Mouse (Mus musculus) c-Kit-positive CD71-positive TER-119-positive erythroid progenitor cells, embryonic 14.5 days (primary cell): ENCODE measurements at regions not wholly inside any gene's neighbourhood (a gene's known extent, or its start where the extent isn't known, plus 50 kb on each side); places are given as distances from the start of the nearest gene placed in this dataset.
"Not testable (repeated sequence)": the region's sequence is repeated elsewhere in the genome, so short reads cannot be mapped to it uniquely, and the experiment has no call there.

ENCODE experiments used
- DNase-seq: peaks from one replicate; pipeline ENCODE4 v3.0.0-alpha.2; 2013; ENCODE audit warnings: low spot score

DNA sequence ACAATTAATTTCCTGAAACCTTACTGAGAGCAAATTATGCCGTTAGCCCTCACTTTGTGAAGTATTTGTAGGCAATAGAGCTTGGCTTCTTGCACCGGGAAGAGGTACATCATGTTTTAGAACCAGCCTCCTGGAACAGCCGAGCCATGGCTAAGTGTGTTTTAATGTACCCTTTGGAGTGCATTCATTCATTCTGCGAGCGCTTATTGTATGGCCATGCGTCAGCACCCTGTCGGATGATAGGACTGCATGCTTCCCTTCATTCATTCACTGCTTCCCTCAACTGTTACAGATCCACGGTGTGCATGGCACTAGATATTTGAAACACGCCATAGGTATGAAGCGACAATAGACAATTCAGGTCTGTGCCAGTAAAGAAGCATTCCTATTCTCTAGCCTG lies 409.4 kb upstream of the Ercc4 start:
- no peak for DNase-seq

DNA sequence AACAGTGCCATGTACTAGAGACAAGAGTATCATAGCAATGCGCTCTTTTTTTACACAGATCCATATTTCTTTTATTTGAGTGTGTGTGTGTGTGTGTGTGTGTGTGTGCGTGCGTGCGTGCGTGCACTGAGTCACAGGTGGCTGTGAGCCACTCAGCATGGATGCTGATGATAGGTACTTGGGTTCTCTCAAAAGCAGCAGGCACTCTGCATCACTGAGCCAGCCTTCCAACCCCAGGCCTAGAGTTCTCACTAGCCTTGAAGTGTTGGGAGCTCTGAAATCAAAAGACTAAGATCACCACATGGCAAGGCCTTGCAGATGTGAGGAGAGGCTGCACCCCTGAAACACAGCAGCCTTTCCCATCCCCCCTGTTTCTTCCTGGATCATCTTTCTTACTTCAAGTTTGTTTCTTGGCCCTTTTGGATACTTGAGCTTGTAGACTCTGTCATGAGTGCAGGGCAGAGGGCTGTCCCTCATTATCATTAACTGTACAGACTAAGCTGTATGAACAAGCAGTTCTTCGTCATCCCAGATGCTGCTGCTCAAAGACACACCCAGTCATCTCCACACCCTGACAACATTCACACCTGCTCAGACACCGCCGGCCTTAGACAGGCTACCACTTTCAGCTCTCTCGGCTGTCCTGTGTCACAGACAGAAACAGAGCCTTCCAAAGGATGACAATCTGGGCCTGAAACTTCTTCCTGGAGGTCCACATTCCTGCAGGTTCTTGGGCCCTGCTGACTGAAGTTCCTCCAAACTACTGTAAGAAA lies 405.5 kb upstream of the Ercc4 start:
- DNase-seq, result no peak

DNA sequence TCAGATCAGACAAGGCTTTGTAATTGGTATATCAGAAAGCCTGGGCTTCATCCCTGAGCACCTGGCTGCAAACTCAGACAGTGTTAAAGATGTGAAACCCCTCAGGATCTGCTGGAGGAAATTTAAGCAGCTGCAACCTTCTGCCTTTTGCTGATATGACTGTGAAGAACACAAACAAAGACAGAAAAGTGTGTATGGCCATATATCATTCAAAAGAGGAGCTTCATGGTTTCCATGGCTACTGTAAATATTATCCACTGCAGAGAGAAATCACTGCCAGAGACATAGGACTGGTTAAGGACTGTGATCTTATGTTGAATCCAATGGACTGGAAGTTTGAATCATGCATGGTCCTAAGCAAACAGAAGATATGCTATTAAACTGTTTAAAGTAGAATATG lies 402.6 kb upstream of the Ercc4 start:
- no peak for DNase-seq

DNA sequence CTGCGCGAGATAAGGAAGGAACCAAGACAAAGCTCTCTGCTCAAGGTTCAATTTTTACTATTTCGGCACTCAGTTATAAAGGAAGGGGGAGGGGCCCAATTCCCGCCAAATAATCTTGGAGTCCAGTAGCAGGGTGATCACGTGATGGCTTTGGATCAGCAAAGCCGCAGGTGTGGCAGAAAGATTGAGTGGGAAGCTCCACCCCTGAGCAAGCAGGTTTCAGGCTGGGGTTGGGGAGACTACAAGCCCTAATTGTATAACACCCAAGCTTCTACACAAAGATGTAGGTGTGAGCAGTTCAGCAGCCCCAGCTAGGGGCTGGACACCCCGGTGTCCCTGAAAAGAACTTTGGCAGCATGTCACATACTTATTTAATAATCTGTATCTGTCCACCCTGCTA lies 388.1 kb upstream of the Ercc4 start:
- not testable (repeated sequence) for DNase-seq

DNA sequence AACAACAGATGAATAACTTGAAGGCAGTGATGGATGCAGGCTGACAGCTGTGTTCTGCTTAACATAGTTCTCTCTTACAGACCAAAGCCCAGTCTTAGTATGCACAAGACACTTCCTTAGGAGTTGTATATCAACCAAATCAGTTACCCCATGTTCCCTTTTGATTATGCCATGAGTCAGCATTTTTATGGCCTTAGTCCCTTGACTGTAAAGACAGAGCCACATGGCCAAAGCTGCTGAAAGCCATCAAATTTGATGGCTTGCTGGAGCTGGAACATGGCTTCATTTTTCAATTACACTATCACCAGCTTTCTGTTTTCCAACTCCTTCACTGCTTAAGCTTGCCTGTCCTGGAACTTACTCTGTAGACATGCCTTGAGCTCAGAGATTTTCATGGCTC lies 383.4 kb upstream of the Ercc4 start:
- no peak for DNase-seq

DNA sequence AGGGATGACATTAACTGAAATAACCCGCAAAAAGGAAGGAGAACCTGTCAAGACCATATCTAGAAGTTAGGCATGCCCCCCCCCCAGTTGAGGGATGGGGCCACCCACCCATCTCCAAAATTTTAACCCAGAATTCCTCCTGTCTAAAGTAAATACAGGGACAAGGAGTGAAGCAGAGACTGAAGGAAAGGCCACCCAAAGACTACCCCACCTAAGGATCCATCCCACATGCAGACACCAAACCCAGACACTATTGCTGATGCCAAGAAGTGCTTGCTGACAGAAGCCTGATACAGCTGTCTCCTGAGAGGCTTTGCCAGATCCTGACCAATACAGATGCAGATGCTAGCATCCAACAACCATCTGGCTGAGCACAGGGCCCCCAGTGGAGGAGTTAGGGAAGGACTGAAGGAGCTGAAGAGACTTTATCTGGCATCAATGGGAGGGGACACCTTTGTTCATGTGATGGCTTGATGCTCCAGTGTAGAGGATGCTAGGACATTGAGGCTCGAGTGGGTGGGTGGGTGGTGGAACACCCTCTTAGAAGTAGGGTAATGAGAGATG lies 379.2 kb upstream of the Ercc4 start:
- DNase-seq, result not testable (repeated sequence)

DNA sequence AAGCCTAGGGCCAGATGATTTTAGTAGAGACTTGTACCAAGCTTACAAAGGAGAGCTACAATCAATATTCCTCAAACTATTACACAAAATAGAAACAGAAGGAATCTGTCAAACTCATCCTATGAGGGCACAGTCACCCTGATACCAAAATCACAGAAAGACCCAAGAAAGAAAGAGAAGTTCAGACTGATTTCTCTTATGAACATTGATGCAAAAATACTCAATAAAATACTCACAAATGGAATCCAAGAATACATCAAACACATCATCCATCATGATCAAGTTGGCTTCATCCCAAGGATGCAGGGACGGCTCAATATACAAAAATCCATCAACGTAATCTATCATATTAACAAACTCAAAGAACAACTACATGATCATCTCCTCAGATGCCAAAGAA lies 377.9 kb upstream of the Ercc4 start:
- DNase-seq, result no peak

DNA sequence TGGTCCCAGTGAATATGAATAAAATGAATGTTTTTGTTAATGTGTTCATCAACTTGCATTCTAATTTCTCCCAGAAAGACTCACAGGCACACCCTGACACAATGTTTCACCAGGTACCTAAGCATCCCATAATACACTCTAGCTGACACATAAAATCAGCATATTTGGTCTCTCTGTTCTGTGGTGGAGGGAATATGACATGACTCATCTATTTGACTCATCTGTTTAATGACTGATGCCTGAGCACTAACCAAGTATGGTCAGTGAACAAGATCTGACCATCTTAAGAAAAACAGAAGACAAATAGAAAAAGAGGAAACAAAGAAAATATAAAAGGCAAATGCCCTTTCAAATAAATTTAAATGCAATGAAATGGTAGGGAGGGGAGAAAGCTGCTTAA lies 367.0 kb upstream of the Ercc4 start:
- no peak for DNase-seq

DNA sequence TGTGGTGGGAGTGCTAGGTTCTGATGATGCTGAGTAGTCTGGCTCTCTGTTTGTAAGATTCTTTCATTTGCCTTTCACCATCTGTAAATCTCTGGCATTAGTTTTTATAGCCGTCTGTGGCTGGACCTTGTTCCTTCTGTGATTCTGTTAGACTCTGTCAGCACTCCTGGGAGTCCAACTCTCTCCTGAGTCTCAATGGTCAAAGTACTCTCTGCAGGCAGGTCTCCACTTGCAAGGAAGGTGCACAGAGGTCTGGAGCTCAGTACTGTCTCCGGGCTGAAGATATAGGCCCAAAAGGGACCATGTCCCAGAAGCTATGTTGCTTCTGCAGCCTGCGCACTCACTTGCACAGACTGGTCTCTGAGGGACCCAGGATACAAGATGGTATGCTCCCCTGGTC lies 356.3 kb upstream of the Ercc4 start:
- DNase-seq, result no peak

DNA sequence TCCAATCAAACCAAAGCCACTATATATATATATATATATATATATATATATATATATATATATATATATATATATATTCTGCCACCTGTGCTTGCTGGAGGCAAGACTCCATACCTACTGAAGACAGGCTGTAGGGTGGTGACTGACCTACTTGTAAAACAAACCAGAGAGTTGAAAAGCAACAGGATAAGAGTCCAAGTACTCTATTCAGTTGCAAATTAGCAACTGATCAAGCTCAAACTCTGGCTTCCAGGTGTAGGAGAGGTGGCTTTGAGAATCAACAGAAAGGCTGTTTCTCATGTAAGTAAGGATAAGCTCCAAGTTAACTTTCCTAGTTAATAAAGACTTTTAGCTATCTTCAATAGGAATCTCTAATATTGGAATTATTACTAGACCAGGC lies 355.1 kb upstream of the Ercc4 start:
- no peak for DNase-seq

DNA sequence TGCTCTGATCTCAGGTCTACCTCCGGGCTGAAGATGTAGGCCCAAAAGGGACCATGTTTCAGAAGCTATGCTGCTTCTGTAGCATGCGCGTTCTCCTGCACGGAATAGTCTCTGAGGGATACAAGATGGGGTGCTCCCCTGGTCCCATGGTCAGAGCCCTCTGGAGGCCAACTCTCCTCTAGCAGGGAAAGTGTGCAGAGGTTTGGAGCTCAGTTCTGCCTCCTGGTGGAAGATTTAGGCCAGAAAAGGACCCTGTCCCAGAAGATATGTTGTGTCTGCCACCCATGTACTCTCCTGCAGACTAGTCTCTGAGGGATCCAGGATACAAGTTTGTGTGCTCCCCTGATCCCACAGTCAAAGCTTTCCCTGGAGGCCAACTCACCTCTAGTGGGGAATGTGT lies 350.9 kb upstream of the Ercc4 start:
- no peak for DNase-seq

DNA sequence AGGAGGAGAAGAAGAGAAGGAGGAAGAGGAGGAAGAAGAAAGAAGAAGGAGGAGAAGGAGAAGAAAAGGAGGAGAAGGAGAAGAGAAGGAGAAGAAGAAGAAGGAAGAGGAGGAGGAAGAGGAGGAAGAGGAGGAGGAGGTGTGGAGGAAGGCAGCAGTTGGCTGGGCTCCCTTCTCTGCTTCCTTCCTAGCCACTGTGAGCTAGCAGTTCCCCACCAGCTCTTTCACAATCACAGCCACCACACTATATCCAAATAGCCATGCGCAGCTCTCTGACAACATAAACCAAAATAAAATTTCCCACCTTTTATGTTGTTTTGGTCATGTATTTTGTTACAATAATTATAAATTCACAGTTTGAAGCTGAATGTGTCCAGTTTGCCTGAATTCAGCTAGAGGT lies 345.3 kb upstream of the Ercc4 start:
- no peak for DNase-seq

DNA sequence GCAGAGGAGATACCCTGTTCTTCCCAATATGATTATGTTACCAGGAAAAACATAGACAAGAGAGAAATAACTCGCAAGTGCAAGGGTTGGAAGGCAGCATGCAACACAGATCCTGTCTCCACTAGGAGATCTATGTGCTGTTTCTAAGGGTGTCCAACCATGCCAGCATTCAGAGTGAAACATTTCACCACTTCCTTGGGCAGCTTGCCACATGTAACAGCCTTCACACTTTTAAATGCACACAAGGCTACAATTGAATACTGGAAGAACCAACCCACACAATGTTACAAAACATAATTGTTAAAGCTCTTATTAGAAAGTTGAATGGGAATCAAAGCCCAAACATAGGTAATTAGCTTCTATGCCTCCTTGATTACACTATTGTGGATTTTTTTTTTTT lies 344.9 kb upstream of the Ercc4 start:
- no peak for DNase-seq

DNA sequence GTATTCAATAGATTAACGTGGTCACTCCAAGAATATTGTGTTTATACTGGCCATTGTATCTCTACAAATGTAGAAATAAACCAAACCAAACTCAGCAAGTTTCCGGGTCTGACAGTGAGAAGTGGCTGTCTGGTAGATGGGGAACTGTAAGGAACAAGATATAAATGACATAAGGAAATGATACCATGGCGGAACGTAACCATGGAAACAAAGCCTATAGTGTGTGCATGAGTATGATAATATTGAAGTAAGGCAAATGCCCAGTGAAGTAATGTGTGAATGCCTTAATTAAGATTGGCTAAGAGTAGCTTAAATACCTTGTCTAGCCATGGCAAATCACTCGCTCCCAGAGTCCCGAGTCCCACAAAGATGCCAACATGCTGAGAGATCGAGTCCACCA lies 342.6 kb upstream of the Ercc4 start:
- DNase-seq, result no peak

DNA sequence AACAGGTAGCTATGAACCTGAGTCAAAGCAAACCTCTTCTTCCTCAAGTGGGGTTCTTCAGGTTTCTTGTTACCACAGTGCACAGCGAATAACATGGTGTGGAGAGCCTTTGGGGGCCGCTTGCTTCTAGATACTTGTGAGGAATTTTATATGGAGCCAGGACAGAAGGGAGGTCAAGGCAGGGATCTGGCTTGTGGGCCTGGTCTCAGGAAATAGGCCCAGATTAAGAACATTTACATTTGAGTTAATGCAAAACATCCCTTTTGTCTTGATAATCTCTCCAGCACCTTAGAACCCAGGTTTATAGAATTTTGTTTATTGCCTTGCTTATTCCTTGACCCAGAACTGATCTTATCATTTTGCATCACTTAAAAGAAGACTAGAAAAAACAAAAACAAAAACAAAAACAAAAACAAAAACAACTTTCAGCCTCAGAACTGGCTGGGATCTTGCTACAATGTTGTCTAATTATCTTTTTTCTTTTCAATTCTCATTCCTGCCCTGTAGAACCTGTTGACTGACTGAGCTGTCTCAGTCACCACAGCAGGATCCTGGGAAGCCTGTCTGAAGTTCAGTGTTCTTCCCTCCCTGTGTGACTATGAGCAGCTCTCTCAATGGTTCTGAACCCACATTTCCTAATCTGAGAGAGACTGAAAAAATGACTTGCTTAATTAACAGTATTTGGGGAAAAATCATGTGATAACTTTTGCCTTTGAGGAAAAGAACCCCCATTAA lies 341.2 kb upstream of the Ercc4 start:
- no peak for DNase-seq

DNA sequence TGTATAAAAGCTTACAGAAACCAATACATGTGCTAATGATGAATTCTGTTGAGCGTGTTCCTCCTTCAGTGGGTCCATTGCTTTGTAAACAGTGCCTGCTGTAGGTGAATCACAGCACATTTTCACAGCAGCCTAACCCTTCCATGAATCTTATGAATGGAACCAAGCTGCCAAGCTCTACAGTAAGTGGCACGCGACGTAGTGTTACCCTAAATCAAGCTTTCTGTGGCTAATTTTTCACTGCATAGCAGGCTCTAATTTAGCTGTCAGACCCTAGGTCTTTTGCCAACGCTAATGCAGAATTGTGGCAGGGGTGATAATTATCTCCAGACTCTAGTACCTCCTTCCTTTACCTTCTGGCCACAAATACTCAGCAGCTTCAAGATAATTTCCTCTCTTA lies 339.0 kb upstream of the Ercc4 start:
- no peak for DNase-seq

DNA sequence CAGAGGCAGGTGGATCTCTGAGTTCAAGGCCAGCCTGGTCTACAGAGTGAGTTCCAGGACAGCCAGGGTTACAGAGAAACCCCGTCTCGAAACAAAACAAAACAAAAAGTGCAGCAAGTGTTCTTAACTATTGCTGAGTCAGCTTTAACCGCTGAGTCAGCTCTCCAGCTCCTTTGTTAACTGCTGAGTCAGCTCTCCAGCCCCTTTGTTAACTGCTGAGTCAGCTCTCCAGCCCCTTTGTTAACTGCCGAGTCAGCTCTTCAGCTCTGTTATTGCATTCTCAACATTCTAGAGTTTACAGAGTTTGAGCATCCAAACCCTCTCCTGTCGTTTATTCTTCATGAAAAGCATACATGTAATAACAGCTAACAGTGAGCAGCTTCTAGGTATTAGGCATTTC lies 336.9 kb upstream of the Ercc4 start:
- DNase-seq, result no peak

DNA sequence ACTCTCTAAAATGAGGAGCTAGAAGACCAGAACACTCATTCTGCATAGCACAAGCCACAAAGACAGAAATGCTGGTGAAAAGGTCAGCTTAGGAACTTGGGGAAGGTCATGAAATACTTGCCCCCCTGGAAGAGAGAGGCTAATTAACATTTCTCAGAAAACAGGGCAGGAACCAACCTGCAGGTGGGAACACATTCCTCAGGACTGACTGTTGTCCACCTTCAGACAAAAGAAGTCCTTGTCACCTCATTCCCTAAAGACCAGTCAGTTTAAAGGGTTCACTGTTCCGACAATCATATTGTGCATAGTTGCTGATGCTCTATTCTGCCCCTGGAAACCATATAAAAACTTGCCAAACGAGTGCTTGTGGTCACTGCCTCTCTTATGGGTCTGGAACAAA lies 333.6 kb upstream of the Ercc4 start:
- DNase-seq, result no peak

DNA sequence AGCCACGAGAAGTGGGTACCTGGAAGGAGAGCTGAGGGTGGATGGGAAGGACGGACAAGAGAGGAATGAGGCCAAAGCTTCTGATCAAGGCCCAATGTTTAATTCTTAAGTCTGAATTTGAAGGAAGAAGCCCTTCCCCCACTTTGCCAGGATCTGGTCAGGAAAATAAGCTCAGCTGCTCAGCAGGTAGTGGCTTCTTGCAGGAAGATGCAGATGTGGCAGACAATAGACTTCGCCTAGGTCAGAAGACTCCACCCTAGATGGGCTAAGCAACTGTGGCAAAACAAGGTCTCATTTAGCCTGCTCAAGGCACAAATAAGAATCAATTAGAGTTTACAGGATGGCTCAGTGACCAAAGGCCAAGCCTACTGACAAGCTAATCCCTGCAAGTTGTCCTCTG lies 330.4 kb upstream of the Ercc4 start:
- no peak for DNase-seq

DNA sequence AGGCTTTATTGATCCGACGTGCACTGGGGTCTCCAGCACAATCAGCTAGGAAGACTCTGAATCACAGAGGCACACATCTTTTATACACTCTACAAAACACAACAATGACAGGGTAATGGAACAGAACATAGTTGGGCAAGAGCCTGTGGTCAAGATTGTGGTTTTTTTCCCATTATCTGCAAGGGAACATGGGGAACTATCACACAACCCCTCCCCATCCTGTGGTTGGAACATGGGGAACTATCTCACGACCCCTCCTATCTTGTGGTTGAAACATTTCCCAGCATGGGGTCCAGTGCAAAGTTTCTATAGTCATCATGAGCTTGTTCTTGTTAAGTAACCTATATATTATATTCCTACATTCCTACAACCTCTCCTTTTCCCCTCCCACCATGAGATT lies 328.8 kb upstream of the Ercc4 start:
- no peak for DNase-seq

DNA sequence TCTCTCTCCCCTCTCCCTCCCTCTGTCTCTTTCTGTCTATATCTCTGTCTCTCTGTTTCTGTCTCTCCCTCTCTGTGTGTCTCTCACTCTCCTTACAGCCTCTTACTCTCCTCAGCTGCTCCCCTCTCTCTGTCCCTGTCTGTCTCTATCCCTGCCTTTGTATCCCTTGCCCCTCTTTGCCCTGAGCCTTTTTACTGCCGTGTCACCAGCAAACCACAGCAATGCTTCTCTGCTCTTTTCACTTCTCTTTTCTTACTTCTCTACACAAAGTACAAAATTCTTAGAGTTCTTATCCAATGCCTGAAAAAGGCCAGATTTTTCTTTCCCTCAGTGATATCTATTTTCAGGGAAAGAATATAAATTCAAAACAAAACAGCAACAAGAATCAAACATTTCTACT lies 323.7 kb upstream of the Ercc4 start:
- no peak for DNase-seq

DNA sequence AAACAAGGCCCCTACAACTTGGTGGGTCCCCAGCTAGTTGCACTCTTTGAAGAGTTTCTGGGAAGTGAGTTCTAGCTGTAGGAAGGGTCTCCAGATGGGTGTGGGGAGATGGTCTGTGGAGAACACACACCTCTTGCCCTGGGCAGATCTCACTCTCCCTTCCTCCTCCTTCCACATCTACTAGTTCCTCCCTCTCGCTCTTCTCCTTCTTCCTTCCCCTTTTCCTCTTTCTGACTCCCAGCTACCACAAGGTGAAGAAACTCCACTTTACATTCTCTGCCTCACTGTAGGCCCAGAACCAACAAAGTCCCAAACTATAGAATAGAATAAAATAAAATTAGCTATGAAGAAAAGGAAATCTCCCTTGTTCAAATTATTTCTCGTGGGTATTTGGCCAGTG lies 311.0 kb upstream of the Ercc4 start:
- no peak for DNase-seq

DNA sequence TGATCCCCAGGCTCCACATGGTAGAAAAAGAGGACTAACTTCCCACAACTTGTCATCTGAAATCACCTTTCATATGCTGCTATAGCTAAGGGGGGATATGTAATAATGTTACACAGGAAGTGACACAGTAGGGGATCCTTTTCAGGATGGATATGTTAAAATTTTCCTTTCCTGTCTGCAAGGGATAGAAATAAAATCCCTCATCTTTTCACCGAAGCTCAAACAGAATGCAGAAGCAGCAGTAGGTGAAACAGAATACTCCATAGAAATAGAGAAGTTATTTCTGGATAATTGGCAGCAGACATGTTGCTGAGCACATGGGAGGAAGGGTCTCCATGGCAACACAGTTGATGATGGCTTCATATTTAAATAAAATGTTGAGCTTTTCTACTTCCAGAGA lies 309.3 kb upstream of the Ercc4 start:
- DNase-seq, result no peak

DNA sequence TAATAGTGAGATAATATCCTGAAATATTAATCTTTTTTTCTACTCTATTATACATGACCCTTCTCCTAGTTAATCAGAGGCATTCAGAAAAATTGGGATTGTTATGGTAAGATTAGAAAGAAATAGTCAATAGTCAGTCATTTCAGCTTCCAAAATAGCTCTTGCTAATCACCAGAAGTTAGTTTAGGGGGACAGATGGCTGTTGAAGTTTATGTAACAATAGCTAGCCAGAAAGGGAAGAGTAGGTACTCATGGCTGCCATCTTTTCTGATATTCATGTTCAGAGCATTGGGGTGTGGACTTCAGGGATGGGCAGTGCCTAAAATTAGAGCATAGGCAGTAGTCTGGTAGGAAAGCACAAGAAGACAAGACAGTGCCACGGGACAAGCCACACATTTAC lies 306.8 kb upstream of the Ercc4 start:
- DNase-seq, result no peak
